Mouse (Mus musculus): ENCODE data around the gene Isg15. TPM values are rescaled to one million over a fixed set of nuclear protein-coding genes. Genes with fewer than 3 reads are reported as not detected.

The Isg15 gene
- total RNA-seq, 2 experiments from 2014 or later = 0.49 TPM; not detected in 1

GRCm38 (mm10) chr4:156203413-156204131, 3.0 kb upstream of the Isg15 start:
- DNase-seq (ENCODE audit: low spot score in 2 of 2) = no peak

GRCm38 (mm10) chr4:156203001-156203412, 2.4 kb upstream of the Isg15 start, which contains the start of gene AW011738:
AW011738 (plus strand) TSS chr4:156203304.
- peak in 1 of 2 experiments; percentile 63 for DNase-seq (ENCODE audit: low spot score in 2 of 2)

- DNase-seq (ENCODE audit: low spot score in 2 of 2) = no peak
Observed at GRCm38 (mm10) chr4:156202462-156202893, 1.9 kb upstream of the Isg15 start.

DNA sequence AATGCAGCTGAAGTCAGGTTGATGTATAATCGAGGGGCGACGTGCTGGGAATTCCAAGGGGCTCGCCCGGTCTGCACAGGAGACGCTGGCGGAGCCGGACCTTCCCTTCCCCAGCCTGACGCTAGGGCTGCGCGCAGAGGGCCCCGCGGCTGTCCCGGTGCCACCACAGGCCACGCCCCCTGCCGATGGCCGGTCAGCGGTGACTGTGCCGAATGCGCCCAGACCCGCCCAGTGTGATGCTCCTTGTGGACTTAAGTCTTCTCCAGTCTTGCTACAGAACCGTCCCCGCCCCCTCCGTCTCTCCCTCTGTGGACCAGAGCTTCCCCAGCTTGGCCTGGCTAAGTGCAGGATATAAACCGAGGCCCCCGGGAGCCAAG, 2.8 kb downstream of the Isg15 start:
- peak; percentile 83 to 91 for DNase-seq (ENCODE audit: low spot score in 2 of 2)

GRCm38 (mm10) chr4:156197131-156197828, 3.3 kb downstream of the Isg15 start, which contains the start of gene Agrn:
Agrn (minus strand) TSS chr4:156197488.
- DNase-seq (ENCODE audit: low spot score in 2 of 2) = peak; percentile 63 to 72

GRCm38 (mm10) chr4:156195927-156196870, 4.4 kb downstream of the Isg15 start:
- peak in 1 of 2 experiments; percentile 40 for DNase-seq (ENCODE audit: low spot score in 2 of 2)

DNA sequence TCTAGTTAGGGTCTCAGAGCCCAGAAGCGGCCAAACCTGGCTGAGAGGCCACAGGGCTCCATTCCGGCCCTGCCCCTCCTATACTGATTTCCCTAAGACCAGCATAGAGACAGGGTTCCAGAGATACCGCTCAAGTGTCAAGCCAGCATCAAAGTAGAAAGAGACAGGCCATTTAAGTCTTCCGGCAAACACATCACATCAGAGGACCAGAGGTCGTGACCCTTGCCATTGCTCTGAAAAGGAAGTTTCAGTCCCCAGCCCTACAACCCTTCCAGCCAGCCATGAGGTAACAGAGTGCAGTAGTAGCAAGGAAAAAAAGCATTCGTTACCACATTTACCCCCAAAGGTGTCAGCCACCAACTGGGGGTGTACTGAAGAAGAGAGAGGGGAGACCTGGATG, 6.3 kb downstream of the Isg15 start:
- DNase-seq (ENCODE audit: low spot score in 2 of 2) = no peak

DNA sequence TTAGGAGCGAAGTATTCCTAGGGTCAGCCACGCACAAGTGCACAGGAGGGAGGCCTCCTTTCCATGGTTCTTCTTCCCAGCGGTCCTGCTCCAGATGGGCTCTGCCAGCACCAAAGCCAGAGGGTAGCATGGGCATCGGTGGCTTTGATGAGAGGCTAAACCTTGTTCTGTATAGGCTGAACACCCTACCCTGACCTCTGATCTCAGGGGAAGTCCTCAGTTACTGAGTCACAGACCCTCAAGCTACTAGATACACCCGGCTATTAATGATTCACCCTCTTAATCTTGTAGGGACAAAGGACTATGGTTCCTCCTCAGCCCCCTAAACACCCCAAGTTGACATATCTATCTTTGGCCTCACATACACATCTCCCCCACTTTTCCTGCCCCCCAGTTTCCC, 6.7 kb downstream of the Isg15 start:
- DNase-seq (ENCODE audit: low spot score in 2 of 2) = no peak

- no peak for DNase-seq (ENCODE audit: low spot score in 2 of 2)
Observed at GRCm38 (mm10) chr4:156193200-156193590, 7.4 kb downstream of the Isg15 start.

DNA sequence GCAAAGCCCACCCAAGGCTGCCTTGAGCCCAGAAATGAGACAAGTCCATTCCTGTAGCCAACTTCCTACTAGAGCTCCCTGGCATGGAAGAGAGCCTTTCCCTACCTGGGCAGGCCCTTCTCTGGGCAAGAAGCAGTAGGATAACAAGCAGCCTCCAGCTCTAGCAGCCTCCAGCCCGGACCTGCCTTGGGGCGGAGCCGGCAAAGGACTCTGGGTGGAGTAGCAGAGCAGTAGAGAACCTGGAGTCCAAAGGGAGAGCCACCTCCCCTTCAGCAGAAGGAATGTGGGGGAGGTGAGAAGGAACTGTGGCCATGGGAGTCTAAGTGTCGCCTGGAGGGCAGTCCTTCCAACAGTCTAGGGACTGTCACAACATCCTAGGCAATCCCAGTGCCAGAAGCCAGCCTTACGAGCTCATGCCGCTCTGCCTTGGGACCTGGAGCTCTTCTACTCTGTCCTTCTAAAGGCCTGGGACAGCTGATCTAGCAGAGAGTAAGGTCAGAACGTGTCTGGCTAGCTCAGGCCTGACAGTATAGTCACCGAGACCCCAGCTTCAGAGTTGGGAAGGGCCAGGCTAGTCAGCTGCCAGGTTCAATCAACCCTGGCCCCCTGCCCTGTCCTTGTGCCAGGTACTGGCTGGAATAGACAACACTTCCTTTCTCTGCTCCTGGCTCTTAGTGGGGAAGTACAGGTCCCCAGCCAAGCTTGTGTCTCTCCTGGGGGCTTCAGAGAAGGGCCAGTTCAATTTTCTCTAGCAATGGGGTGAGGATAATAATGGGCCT, 8.0 kb downstream of the Isg15 start:
- no peak for DNase-seq (ENCODE audit: low spot score in 2 of 2)

GRCm38 (mm10) chr4:156188811-156189323, 11.8 kb downstream of the Isg15 start:
- no peak for DNase-seq (ENCODE audit: low spot score in 2 of 2)

- no peak for DNase-seq (ENCODE audit: low spot score in 2 of 2)
Observed at GRCm38 (mm10) chr4:156188162-156188810, 12.3 kb downstream of the Isg15 start.

DNA sequence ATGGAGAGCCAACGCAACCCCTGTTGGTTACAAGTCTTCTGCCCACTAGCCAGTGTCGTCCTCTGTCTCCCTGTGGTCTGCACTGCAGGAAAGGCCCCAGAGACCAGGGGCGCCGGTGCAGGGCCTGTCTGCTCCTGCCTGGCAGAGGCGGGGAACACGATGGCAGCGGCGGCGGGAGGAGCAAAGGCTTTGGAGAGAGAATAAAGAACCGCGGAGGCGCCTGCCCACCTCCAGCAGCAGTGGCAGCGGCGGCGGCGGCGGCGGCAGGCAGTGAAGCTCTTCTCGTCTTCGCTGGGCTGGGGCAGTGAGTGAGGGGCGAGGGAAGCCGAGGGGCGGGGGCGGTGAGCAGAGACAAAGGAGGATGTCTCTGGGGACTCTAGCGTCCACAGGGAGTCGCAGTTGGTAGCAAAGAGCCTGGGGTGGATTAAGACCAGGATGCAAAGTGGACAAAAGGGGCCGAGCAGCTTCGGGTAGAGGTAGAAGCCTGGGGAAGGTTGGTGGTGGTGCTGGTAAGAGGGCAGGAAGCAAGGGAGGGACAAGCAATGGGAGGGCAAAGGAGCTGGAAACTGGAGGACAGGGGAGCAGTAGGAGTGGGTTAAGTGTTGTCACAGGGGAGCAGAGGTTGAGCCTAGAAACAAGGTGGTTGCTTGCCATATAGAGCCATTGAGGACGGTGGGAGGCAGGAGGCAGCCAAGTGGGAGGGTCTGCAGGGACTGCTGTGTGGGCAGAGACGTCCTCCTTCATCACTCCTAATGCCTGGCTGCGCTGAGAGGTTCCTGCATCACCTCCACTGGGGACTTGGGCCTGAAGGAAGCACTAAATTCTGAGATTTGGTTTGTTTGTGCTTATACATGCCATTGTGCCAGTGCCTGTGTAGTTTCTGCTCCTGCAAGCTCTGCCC, 14.4 kb downstream of the Isg15 start:
- no peak for DNase-seq (ENCODE audit: low spot score in 2 of 2)

GRCm38 (mm10) chr4:156185456-156185949, 15.1 kb downstream of the Isg15 start:
- no peak for DNase-seq (ENCODE audit: low spot score in 2 of 2)

- DNase-seq (ENCODE audit: low spot score in 2 of 2) = no peak
Observed at GRCm38 (mm10) chr4:156184291-156184954, 16.2 kb downstream of the Isg15 start.

GRCm38 (mm10) chr4:156183747-156184146, 16.9 kb downstream of the Isg15 start:
- DNase-seq (ENCODE audit: low spot score in 2 of 2) = no peak

GRCm38 (mm10) chr4:156177630-156178029, 23.0 kb downstream of the Isg15 start:
- no peak for DNase-seq (ENCODE audit: low spot score in 2 of 2)

- DNase-seq (ENCODE audit: low spot score in 2 of 2) = no peak
Observed at GRCm38 (mm10) chr4:156171828-156172227, 28.8 kb downstream of the Isg15 start.

Measured in gastrocnemius, postnatal 4 days (tissue).